Mouse (Mus musculus) c-Kit-negative CD71-positive TER-119-positive erythroid progenitor cells, embryonic 14.5 days (primary cell): ENCODE results near the gene Olfr622.

Experiments used
- DNase-seq: peaks from one replicate; pipeline ENCODE4 v3.0.0-alpha.2; 2013; ENCODE audit warnings: low read depth, low spot score

Gene Olfr622

GRCm38 (mm10) chr7:103642602-103643001 is at the start of gene Olfr622:
Gene Olfr622 (minus strand): TSS chr7:103642702.
- DNase-seq: no peak

GRCm38 (mm10) chr7:103682420-103682819 is 39.9 kb upstream of the Olfr622 start, which contains the start of gene Olfr625-ps1:
Gene Olfr625-ps1 (plus strand): TSS chr7:103682720.
- DNase-seq: no peak

GRCm38 (mm10) chr7:103671091-103671490 is 28.6 kb upstream of the Olfr622 start, which contains the start of gene Olfr624:
Gene Olfr624 (minus strand): TSS chr7:103671191.
- no peak for DNase-seq

GRCm38 (mm10) chr7:103663598-103663997 is 21.1 kb upstream of the Olfr622 start, which contains the start of gene Olfr623:
Gene Olfr623 (minus strand): TSS chr7:103663698.
- no peak for DNase-seq

- DNase-seq: no peak
Observed at GRCm38 (mm10) chr7:103644070-103644469, 1.6 kb upstream of the Olfr622 start.

GRCm38 (mm10) chr7:103636795-103637194 is 5.7 kb downstream of the Olfr622 start:
- DNase-seq: no peak

- no peak for DNase-seq
Observed at GRCm38 (mm10) chr7:103612434-103612833, 30.1 kb downstream of the Olfr622 start, which contains the start of gene Olfr620. Gene Olfr620 (minus strand): TSS chr7:103612534.

GRCm38 (mm10) chr7:103607425-103607824 is 35.1 kb downstream of the Olfr622 start:
- DNase-seq: no peak

- DNase-seq: no peak
Observed at GRCm38 (mm10) chr7:103600275-103600674, 42.2 kb downstream of the Olfr622 start, which contains the start of gene Olfr619. Gene Olfr619 (plus strand): TSS chr7:103600575.

- DNase-seq: no peak
Observed at GRCm38 (mm10) chr7:103589803-103590202, 52.7 kb downstream of the Olfr622 start, which contains the start of gene Olfr618. Gene Olfr618 (plus strand): TSS chr7:103590103.
